Mouse (Mus musculus) heart, embryonic 15.5 days (tissue): Measurements from ENCODE around the gene Ppp2r5e. TPM values are rescaled to one million over a fixed set of nuclear protein-coding genes. Genes with fewer than 3 reads are reported as not detected.
A peak's percentile ranks its signal among the peaks of the same experiment; 100 is the strongest.

Source experiments
- ATAC-seq: fragments of 200-750 bp; cut with Nextera tagmentation; replicated peaks from 2 replicates; pipeline ENCODE4 v1.8.0; 2017; ENCODE audit warnings: low read depth, moderate TSS enrichment; ENCODE audit not compliant: insufficient number of reproducible peaks, insufficient read depth, low FRiP score
- H3K27ac ChIP-seq: fragments of 300-500 bp; sonication (generic); 2 replicates; pipeline ENCODE4 v1.5.1; 2015; ENCODE audit warnings: mild to moderate bottlenecking, inconsistent platforms
- H3K27me3 ChIP-seq: fragments of 300-500 bp; sonication (generic); 2 replicates; pipeline ENCODE4 v1.6.1; 2015; ENCODE audit warnings: inconsistent platforms
- H3K36me3 ChIP-seq: fragments of 300-500 bp; sonication (generic); 2 replicates; pipeline ENCODE4 v1.6.1; 2015; ENCODE audit warnings: mild to moderate bottlenecking, inconsistent platforms
- H3K4me1 ChIP-seq: fragments of 300-500 bp; sonication (generic); replicated peaks from 2 replicates; pipeline ENCODE4 v1.6.1; 2015; ENCODE audit warnings: inconsistent platforms
- H3K4me2 ChIP-seq: fragments of 300-500 bp; sonication (generic); 2 replicates; pipeline ENCODE4 v1.6.1; 2015; ENCODE audit warnings: inconsistent platforms, mild to moderate bottlenecking, moderate library complexity
- H3K4me3 ChIP-seq: fragments of 300-500 bp; sonication (generic); 2 replicates; pipeline ENCODE4 v1.5.1; 2015; ENCODE audit warnings: mild to moderate bottlenecking, inconsistent platforms
- H3K9ac ChIP-seq: fragments of 300-500 bp; sonication (generic); 2 replicates; pipeline ENCODE4 v1.6.1; 2015; ENCODE audit warnings: mild to moderate bottlenecking, inconsistent platforms
- H3K9me3 ChIP-seq: fragments of 300-500 bp; sonication (generic); replicated peaks from 2 replicates; pipeline ENCODE4 v1.6.1; 2016; ENCODE audit warnings: inconsistent platforms
- WGBS: fragments of 180-500 bp; shearing (Covaris S2); methylation state at CpG from one replicate; pipeline ENCODE4 v1.1.7; 2015; ENCODE audit warnings: mixed read lengths; 5-methylcytosine and 5-hydroxymethylcytosine counted together
- polyA plus RNA-seq: library from polyadenylated mRNA; unstranded; fragments of >200 nt; fragmentation: Nextera tagmentation; extraction: Ambion mirVana; gene quantifications from 2 replicates; pipeline ENCODE4 v1.2.1, GENCODE M21; 2015

The Ppp2r5e gene
- polyA plus RNA-seq, 1 experiment from 2014 or later, result 11.4 TPM

DNA sequence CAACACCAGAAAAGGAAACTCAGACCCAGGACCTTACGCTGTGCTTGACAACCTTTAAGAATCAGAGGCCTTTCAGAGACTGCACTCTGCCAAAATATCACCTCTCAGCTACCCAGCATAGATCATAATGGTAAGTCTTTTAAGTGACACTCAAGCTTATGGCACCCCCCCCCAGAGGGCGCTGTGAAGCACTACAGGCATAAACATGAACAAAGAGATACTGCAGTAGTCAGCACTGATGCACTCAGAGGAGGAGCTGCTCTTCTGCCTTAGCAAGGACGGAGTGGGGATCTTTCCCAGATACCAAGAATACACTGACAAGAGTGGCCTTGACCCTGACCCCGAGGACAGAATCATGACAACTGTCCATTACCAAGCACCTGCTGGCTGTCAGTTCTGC is 23.8 kb downstream of the Ppp2r5e start:
- Histone ChIP-seq H3K36me3 (no peaks in the 10 kb centered on the region), H3K4me1 (peaks cover 34% of the 10 kb centered on the region), H3K4me2 (no peak overlapping the region), H3K4me3 (no peak overlapping the region), H3K9ac (no peak overlapping the region), H3K27me3 (no peaks in the 10 kb centered on the region), H3K9me3 (no peaks in the 10 kb centered on the region), H3K27ac (no peak overlapping the region; the same call in 1 of the 2 replicates)
- ATAC-seq, result 0 out of 2 replicates have a peak, but pooled peaks have one; percentile 14
- WGBS, result 55% methylated on average over 4 of the region's 4 CpGs

DNA sequence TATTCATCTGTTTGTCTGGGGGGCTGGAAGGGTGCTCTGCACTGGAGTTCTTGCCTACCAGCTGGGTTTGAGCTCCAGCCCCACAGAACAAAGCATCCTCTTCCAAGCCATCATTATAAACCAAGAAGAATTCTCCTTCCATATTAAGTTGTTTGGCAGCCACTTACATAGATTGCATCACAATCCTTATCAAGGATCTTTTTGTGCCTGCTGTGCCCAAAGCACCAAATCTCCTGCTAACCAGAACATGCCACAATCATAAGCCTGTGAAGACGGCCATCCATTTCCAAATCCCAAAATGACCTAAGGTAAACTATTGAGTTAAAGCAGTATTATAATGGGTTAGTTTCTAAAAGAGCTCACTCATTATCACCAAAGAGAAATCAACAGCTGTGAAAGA is 25.9 kb downstream of the Ppp2r5e start:
- Histone ChIP-seq H3K9ac (no peak overlapping the region), H3K4me2 (no peak overlapping the region), H3K27ac (no peak overlapping the region), H3K4me1 (peaks cover 43% of the 10 kb centered on the region), H3K27me3 (no peaks in the 10 kb centered on the region), H3K9me3 (no peaks in the 10 kb centered on the region), H3K4me3 (no peak overlapping the region), H3K36me3 (no peaks in the 10 kb centered on the region)
- WGBS, result 76% methylated on average over 1 of the region's 1 CpGs
- ATAC-seq, result no peak

DNA sequence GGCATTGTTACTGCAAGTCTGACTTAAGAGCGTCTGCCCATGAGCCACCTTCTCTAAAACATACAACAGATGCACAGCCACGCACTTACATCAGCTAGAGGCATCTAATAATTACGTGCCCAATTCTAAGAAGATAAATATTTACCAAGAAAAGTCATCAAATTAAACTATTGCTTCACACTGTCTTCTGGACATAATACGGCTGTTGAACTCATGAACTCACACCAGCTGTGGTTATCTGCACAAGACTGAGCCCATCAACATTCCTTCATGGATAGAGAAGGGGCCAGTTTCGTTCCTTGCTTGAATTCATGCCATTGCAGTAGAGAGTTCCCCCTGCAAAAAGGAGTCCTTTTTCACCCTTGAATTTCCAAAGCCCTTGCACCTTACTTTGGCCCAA is 28.3 kb downstream of the Ppp2r5e start:
- no peaks in the 10 kb centered on the region for H3K9me3 ChIP-seq
- peak overlapping the region; percentile 33 for H3K4me2 ChIP-seq
- H3K27ac ChIP-seq, result peak overlapping the region; percentile 68

DNA sequence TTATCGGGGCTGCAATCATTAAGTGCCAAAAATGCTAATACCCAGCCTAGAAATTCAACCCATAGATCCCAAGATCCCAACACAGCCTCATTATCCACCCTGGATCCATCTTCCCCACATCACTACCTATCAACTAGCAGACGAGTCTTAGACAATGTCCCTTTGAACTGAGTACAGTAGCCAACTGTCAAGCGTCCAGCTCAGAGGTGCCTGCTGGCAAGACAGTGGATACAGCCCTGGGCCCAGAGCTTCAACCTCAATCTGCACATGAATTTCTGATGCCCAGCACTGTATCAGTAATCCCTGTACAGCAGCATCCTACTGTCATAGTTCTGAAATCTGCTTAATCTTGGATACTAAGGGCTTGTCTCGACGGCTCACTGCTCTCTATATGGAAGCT is 30.3 kb downstream of the Ppp2r5e start:
- Histone ChIP-seq H3K4me2 (no peak overlapping the region), H3K4me3 (no peak overlapping the region), H3K4me1 (peaks cover 37% of the 10 kb centered on the region), H3K27ac (no peak overlapping the region), H3K36me3 (no peaks in the 10 kb centered on the region), H3K27me3 (no peaks in the 10 kb centered on the region), H3K9ac (no peak overlapping the region), H3K9me3 (no peaks in the 10 kb centered on the region)
- 90% methylated on average over 5 of the region's 5 CpGs for WGBS
- no peak for ATAC-seq

More for the DNA sequence above, 28.3 kb downstream of the Ppp2r5e start:
- peaks cover 42% of the 10 kb centered on the region for H3K4me1 ChIP-seq
- no peak overlapping the region for H3K4me3 ChIP-seq
- H3K9ac ChIP-seq, result no peak overlapping the region
- no peaks in the 10 kb centered on the region for H3K27me3 ChIP-seq
- ATAC-seq, result no peak
- WGBS, result 39% methylated on average over 5 of the region's 5 CpGs
- no peaks in the 10 kb centered on the region for H3K36me3 ChIP-seq

DNA sequence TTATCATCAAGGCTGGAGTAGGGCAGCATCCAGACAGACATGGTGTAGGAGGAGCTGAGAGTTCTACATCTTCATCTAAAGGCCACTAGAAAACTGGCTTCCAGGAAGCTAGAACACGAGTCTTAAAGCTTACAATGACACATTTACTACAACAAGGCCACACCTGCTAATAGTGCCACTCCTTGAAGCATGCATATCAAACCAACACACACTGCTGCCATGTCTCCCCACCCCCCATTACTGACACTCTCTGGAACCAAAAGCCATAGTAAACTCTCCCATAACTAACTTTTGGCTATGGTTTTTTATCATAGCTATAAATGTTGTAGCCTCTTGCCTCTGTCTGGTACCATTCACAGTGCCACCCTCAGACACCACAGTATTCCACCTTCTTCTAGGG is 31.5 kb downstream of the Ppp2r5e start:
- Histone ChIP-seq H3K4me1 (peaks cover 45% of the 10 kb centered on the region), H3K27ac (no peak overlapping the region), H3K9me3 (no peaks in the 10 kb centered on the region), H3K4me3 (no peak overlapping the region), H3K36me3 (no peaks in the 10 kb centered on the region), H3K27me3 (no peaks in the 10 kb centered on the region), H3K9ac (no peak overlapping the region), H3K4me2 (no peak overlapping the region)
- ATAC-seq, result no peak
- WGBS, result 82% methylated on average over 1 of the region's 1 CpGs

DNA sequence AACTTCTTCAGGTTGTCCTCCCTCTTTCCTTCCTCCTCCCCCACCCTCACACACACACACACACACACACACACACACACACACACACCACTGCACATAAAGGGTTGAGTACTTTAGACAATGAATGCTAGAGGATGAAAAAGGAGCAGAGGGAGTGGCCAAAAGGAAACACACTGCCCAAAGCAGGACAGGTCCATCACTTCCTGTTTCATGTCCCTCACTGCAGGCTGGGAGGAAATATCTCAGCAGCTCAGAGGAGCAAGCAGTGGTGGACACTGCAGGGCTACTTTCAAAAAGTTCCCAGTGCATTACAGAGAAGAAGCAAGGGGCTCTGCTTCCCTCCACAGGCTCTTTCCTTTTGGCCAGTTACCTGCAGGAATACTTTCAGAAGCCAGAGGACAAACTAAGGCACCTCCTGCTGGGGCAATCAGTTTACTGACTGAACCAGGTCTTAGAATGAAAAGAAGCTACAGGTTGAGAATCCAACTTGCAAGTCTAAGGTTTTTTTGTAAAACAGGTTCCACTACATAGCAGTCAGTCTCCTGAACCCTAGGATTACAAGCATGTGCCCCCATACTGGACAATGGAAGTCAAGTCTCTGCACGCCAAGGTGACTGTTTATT is 32.9 kb downstream of the Ppp2r5e start:
- Histone ChIP-seq H3K9me3 (no peaks in the 10 kb centered on the region), H3K9ac (no peak overlapping the region), H3K4me1 (peaks cover 55% of the 10 kb centered on the region), H3K36me3 (no peaks in the 10 kb centered on the region), H3K27me3 (no peaks in the 10 kb centered on the region), H3K27ac (0 out of 2 replicates have a peak overlapping the region, but pooled peaks have one; percentile 36), H3K4me2 (no peak overlapping the region), H3K4me3 (no peak overlapping the region)
- 79% methylated on average over 1 of the region's 1 CpGs for WGBS
- no peak for ATAC-seq

DNA sequence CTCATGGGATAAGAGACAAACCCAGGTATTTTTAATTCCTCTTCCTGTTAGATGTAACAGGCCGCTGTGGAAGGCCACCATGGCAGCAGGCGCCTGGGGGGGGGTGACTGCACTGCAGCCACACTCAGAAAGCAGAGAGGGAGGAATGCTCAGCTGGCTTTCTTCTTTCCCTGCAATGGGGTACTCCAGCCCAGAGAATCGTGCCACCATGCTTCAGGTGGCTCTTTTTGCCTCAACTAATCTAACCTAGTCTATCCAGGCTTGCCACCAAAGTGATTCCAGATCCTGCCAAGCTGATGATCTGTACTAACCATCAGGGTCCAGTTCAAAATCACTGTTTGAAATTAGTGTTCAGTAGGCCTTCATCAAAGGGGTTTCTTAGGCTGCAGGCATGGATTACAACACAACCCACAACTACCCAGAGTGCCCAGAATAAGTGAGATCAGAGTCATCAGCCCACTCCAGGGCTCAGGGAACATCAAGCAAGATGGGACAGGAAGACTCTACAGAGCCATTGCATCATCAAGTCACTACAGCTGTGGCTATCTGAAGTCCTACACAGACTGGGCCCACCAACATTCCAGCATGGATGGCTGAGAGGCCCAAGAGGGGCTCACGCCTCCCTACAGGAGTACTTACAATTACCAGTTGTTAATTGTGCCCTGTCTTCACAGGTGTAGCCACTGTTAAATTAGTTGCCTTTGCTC is 35.2 kb downstream of the Ppp2r5e start:
- Histone ChIP-seq H3K9me3 (no peaks in the 10 kb centered on the region), H3K4me3 (no peak overlapping the region), H3K27me3 (no peaks in the 10 kb centered on the region), H3K4me1 (peaks cover 53% of the 10 kb centered on the region), H3K27ac (peak overlapping the region; percentile 86), H3K9ac (no peak overlapping the region), H3K36me3 (no peaks in the 10 kb centered on the region), H3K4me2 (no peak overlapping the region)
- WGBS, result 72% methylated on average over 4 of the region's 4 CpGs
- ATAC-seq, result no peak

DNA sequence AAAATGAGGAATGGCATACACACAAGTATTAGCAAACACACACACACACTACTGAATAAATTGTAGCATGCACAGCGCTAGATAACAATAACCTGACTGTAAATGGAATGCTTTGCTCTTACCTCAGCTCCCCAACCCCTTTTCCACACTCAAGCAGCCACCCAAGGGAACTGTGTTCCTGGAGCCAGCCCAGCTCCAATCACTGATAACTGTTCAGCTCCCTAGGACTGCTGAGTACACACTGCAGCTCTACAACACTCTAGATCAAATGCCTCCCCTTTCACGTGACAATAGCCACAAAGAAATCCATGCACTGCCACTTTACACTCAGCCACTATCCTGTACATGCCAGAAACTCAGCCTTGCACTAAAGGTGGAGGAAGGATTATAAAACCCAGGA is 36.8 kb downstream of the Ppp2r5e start:
- Histone ChIP-seq H3K9me3 (no peaks in the 10 kb centered on the region), H3K36me3 (no peaks in the 10 kb centered on the region), H3K4me1 (peaks cover 65% of the 10 kb centered on the region), H3K9ac (no peak overlapping the region), H3K4me3 (no peak overlapping the region), H3K4me2 (0 out of 2 replicates have a peak overlapping the region, but pooled peaks have one; percentile 8), H3K27me3 (no peaks in the 10 kb centered on the region), H3K27ac (peak overlapping the region; percentile 86)
- ATAC-seq, result peak; percentile 93
- WGBS, result 23% methylated on average over 2 of the region's 2 CpGs

DNA sequence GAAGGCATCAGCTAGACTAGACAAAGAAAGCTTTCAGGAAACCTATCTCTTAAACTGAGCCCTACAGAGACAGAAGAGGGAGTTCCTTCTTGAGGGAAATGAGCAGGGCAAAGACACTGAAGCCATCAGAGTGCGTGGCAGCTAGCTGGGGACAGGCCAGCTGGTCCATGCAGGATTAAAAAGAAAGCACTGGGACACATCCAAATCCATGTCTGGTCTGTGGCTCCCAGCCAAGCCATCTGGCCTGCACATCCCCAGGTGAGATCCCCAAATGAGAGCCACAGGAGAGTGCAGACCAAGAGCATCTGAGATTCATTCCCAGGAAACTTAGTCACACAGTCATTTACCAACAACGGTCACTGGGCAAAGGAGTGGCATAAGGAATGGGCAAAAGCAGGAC is 38.2 kb downstream of the Ppp2r5e start:
- Histone ChIP-seq H3K4me1 (peaks cover 64% of the 10 kb centered on the region), H3K27ac (peak overlapping the region; percentile 86), H3K9me3 (no peaks in the 10 kb centered on the region), H3K4me3 (no peak overlapping the region), H3K27me3 (no peaks in the 10 kb centered on the region), H3K9ac (no peak overlapping the region), H3K36me3 (no peaks in the 10 kb centered on the region), H3K4me2 (no peak overlapping the region)
- no peak for ATAC-seq
- WGBS, result 51% methylated on average over 2 of the region's 2 CpGs

DNA sequence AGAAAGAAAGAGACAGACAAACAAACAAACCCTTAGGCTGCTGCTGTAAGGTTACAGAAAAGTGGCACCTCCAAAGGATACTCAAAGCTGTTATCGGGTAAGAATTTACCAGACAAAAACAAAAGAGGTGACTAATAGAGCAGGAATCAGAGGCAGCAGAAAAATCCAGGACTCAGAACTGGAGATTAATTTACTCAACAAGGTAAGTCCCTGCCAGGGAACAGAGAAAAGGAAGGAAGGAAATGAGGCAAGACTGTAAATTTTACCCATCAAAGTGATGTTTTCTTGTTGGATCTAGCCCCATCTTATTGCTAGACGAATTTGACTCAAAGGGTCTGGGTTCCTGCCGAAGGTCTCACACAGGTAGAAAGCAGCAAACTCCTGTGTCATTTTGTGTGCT is 41.0 kb downstream of the Ppp2r5e start:
- Histone ChIP-seq H3K36me3 (no peaks in the 10 kb centered on the region), H3K9ac (no peak overlapping the region), H3K9me3 (no peaks in the 10 kb centered on the region), H3K27ac (0 out of 2 replicates have a peak overlapping the region, but pooled peaks have one; percentile 6), H3K4me1 (peaks cover 60% of the 10 kb centered on the region), H3K4me2 (no peak overlapping the region), H3K4me3 (no peak overlapping the region), H3K27me3 (no peaks in the 10 kb centered on the region)
- no peak for ATAC-seq
- WGBS, result 44% methylated on average over 3 of the region's 3 CpGs

DNA sequence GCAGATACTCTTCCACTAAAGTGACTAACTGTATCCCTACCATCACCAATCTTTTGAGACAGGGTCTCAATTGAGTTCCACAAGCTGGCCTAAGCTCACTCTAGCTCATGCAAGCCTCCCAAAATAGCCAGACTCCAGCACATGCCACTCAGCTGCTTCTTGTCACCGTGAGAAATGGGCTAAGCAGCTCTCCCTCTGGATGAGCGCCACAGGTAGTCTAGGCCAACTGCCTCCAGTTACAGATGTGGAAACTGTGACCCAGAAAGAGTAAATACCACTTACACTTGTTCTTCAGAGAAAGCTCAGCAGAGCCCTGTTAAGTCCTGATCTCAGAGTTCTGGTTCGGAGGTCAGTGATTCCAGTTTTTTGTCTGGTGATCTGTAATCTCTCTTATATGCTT is 43.7 kb downstream of the Ppp2r5e start:
- H3K27ac ChIP-seq, result peak overlapping the region; percentile 62
- ATAC-seq, result peak; percentile 47; the same call in 1 of the 2 replicates

DNA sequence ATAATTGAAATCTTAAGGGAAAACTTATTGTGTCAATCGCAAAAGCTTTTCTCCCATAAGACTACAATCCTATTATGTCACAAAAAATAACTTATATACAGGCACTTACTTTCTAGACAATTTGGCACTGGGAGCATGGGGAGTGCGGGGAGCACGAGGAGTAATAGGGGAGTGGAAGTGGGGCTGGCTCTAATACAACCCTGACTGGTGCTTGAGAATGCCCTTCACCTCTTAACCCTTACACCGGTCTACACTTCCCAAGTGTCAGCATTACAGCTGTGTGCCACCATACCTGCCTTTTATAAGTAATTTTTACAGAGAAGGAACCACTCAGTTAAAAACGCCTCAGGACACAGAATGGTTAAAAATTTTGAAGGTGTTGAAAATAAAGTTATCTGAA is 44.4 kb downstream of the Ppp2r5e start:
- Histone ChIP-seq H3K4me3 (no peak overlapping the region), H3K36me3 (no peaks in the 10 kb centered on the region), H3K9ac (no peak overlapping the region), H3K4me1 (peaks cover 43% of the 10 kb centered on the region), H3K27me3 (no peaks in the 10 kb centered on the region), H3K27ac (peak overlapping the region; percentile 62), H3K9me3 (no peaks in the 10 kb centered on the region), H3K4me2 (no peak overlapping the region)
- WGBS, result 78% methylated on average over 5 of the region's 5 CpGs
- no peak for ATAC-seq

More for the DNA sequence above, 43.7 kb downstream of the Ppp2r5e start:
- Histone ChIP-seq H3K9ac (no peak overlapping the region), H3K4me2 (no peak overlapping the region), H3K27me3 (no peaks in the 10 kb centered on the region), H3K4me1 (peaks cover 41% of the 10 kb centered on the region), H3K36me3 (no peaks in the 10 kb centered on the region), H3K9me3 (no peaks in the 10 kb centered on the region), H3K4me3 (no peak overlapping the region)
- whole genome bisulfite sequencing, result 50% methylated on average over 3 of the region's 3 CpGs
